Mouse (Mus musculus) kidney, adult 2 months (tissue): ENCODE results near the gene Lrmda. TPM values are rescaled to one million over a fixed set of nuclear protein-coding genes. Genes with fewer than 3 reads are reported as not detected.
A peak's percentile ranks its signal among the peaks of the same experiment; 100 is the strongest.

Source experiments
- DNase-seq: peaks from one replicate; pipeline ENCODE4 v3.0.0; 2021
- H3K27ac ChIP-seq: fragments of 200-500 bp; 2 replicates; pipeline ENCODE4 v1.5.1; 2012; ENCODE audit warnings: low read depth, low read length, control low read depth, inconsistent platforms; ENCODE audit not compliant: insufficient read depth
- H3K27me3 ChIP-seq: fragments of 200-500 bp; replicated peaks from 2 replicates; pipeline ENCODE4 v1.6.1; 2012; ENCODE audit warnings: mild to moderate bottlenecking, moderate library complexity, low read length, inconsistent platforms; ENCODE audit not compliant: control insufficient read depth, insufficient read depth
- H3K36me3 ChIP-seq: fragments of 200-500 bp; 2 replicates; pipeline ENCODE4 v1.6.1; 2012; ENCODE audit warnings: mild to moderate bottlenecking, moderate library complexity, low read length, inconsistent platforms; ENCODE audit not compliant: control insufficient read depth, insufficient read depth
- H3K4me1 ChIP-seq: fragments of 200-500 bp; 2 replicates; pipeline ENCODE4 v1.6.1; 2011; ENCODE audit warnings: low read length; ENCODE audit not compliant: control insufficient read depth, insufficient read depth
- H3K4me3 ChIP-seq: fragments of 200-500 bp; 2 replicates; pipeline ENCODE4 v1.5.1; 2011; ENCODE audit warnings: mild to moderate bottlenecking, low read depth, low read length, control low read depth; ENCODE audit not compliant: insufficient read depth
- CTCF ChIP-seq: fragments of 200-500 bp; conservative IDR thresholded peaks from 2 replicates; pipeline ENCODE4 v1.5.1; 2011; ENCODE audit warnings: low read depth, mild to moderate bottlenecking, control low read depth, low read length, moderate library complexity, mixed read lengths; ENCODE audit not compliant: insufficient read depth, insufficient read length
- POLR2A ChIP-seq: fragments of 200-500 bp; IDR thresholded peaks from one replicate; pipeline ENCODE4 v1.6.1; 2011; ENCODE audit warnings: low read depth, low read length, control low read depth
- WGBS: fragments of 180-500 bp; shearing (Covaris S2); methylation state at CpG from one replicate; pipeline ENCODE4 v1.1.7; 2018; 5-methylcytosine and 5-hydroxymethylcytosine counted together
- polyA plus RNA-seq: library from polyadenylated mRNA; depleted of rRNA; stranded (reverse); fragments of >200 nt; gene quantifications from 2 replicates; pipeline ENCODE4 v1.2.3, GENCODE M21; 2012

Gene Lrmda
- polyA plus RNA-seq, 1 experiment, result 3.3 TPM

DNA sequence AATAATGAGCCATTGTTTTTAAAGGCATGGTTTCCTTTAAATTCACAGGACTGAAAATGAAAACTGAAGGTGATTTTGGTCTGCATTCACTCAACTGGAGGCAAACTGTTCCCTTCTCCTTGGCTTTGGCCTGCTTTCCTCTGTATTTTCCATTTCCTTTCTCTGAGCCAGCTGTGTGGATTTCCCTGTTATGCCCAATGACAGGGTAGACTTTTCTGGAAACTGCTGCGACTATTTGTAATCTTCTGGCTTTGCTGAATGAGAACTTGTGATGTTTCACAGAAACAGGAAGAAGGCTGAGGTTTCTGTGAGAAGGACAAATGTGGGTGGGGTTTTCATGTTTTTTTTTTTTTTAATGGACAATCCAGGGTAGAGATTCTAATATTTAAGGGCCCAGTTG lies 940.7 kb downstream of the Lrmda start:
- Histone ChIP-seq H3K36me3 (no peaks in the 10 kb centered on the region), H3K27me3 (no peaks in the 10 kb centered on the region), H3K4me3 (no peak overlapping the region), H3K27ac (no peak overlapping the region), H3K4me1 (peaks cover 5% of the 10 kb centered on the region; the same call in 1 of the 2 replicates)
- WGBS, result 76% methylated on average over 1 of the region's 1 CpGs
- TF ChIP-seq CTCF (no peak), POLR2A (no peak)
- DNase-seq, result no peak

DNA sequence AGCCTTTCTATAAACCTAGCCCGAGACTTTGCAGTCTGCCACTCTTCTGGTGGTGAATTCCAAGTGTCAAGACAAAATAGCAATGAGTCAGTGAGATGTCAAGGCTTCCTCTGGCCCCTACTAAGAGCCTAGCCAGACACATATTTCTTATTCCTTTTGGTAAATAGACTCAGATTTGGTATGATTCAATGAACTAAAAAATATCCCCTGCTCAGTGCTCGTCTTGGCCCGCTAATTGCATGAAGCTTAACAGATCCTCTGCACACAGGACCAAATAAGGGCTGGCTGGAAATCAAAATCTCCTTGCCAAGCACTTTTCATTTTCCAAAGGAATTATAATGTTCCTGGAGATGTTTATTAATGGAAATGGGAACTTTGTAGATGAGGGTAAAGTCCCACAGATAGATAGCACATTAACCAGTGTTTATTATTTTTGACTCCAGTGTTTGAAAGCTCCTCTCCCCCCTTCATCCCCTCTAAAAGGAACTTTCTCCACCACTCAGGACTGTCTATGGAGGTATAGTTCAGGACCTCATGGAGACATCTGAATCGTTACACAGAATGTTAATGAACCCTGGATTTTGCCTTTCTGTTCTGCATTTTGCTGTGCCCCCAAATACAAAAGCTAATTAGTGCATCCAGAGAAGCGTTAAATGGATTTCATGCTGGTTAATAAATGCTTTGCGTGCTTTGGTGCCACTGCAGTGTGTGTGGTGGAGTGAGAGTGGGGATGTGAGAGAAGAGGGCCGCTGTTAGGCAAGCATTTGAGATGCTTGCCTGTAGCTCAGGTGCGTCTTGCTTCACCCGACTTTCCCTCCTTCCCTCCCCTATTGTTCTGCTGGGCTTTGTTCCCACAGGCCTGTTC lies 945.5 kb downstream of the Lrmda start:
- peak; percentile 41 for DNase-seq
- no peak overlapping the region; the same call in 1 of the 2 replicates for H3K27ac ChIP-seq
- no peak overlapping the region for H3K4me3 ChIP-seq
- TF ChIP-seq POLR2A (no peak), CTCF (no peak)
- 47% methylated on average over 9 of the region's 9 CpGs for whole genome bisulfite sequencing
- peaks cover 9% of the 10 kb centered on the region; the same call in 1 of the 2 replicates for H3K4me1 ChIP-seq
- no peaks in the 10 kb centered on the region for H3K27me3 ChIP-seq
- no peaks in the 10 kb centered on the region for H3K36me3 ChIP-seq

DNA sequence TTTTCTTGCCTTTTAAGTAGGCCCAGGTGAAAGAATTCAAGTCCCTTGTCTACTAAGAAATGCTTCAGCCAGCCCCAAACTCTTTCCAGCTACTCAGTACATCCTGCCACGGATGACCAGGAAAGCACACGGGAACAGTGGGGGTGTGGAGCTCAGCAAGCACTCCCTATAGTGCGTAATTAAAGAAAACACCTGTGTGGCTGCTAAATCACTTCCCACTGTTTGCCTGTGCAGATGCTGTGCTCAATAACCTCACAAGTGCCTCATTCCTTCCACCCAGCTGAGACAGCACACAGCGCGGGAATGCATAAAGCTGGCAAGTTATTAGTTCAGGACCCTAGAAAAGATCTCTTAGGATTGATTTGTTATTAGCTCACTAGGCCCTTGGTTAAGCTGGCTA lies 949.2 kb downstream of the Lrmda start:
- no peaks in the 10 kb centered on the region for H3K36me3 ChIP-seq
- no peaks in the 10 kb centered on the region for H3K27me3 ChIP-seq
- WGBS, result 57% methylated on average over 5 of the region's 5 CpGs
- peaks cover 9% of the 10 kb centered on the region; the same call in 1 of the 2 replicates for H3K4me1 ChIP-seq
- TF ChIP-seq CTCF (no peak), POLR2A (no peak)
- DNase-seq, result no peak
- no peak overlapping the region for H3K4me3 ChIP-seq
- H3K27ac ChIP-seq, result no peak overlapping the region

DNA sequence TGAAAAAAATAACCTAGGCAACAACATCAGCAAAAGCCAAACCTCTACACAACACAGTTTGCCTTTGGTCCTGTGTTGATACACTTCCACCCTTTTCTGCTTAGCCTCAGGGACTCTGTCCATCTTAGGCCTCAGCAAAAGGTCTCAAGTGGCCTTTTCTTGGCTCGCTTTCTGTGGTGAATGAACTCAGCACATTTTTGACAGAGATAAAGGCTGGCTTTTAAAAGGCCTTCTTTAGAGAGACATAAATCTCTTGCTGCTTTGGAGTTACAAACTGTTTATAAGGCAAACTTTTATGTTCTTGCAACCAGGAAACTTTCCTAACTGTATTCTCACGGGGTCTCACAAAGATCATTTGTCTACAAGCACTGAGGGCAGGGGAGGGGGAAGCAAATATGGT lies 967.2 kb downstream of the Lrmda start:
- peak; percentile 68 for DNase-seq
- WGBS, result 72% methylated on average over 2 of the region's 2 CpGs
- no peak overlapping the region for H3K27ac ChIP-seq
- no peak for TF ChIP-seq CTCF
- TF ChIP-seq POLR2A, result no peak
- H3K4me1 ChIP-seq, result no peaks in the 10 kb centered on the region
- H3K36me3 ChIP-seq, result no peaks in the 10 kb centered on the region
- H3K27me3 ChIP-seq, result no peaks in the 10 kb centered on the region
- H3K4me3 ChIP-seq, result no peak overlapping the region

DNA sequence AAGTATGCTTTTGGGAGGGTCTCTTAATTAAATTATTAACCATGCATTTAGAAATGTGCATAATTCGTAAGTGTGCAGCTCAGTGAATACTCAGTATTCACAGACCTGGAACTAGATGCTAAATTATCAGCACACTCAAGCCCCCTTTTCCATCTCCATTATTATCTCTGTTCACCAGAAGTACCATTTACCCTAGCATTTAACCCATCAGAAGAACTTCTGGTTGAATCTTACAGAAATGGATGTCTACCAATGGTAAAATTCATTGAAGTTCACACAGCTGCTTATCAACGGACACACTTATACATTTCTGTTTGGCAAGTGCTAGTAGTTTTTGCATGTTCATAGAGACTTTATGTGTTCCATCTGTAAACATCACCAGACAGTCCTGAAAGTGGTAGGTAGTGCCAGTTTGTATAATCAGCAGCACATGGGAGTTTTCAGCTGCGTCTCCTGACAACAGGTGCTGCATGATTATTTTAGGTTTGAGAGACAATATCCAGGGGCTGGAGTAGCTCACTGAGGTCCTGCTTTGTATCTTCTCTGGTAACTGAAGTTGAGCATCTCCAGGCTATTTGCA lies 968.7 kb downstream of the Lrmda start:
- WGBS, result 93% methylated on average over 3 of the region's 3 CpGs
- no peak for TF ChIP-seq CTCF
- no peak for TF ChIP-seq POLR2A
- DNase-seq, result no peak

DNA sequence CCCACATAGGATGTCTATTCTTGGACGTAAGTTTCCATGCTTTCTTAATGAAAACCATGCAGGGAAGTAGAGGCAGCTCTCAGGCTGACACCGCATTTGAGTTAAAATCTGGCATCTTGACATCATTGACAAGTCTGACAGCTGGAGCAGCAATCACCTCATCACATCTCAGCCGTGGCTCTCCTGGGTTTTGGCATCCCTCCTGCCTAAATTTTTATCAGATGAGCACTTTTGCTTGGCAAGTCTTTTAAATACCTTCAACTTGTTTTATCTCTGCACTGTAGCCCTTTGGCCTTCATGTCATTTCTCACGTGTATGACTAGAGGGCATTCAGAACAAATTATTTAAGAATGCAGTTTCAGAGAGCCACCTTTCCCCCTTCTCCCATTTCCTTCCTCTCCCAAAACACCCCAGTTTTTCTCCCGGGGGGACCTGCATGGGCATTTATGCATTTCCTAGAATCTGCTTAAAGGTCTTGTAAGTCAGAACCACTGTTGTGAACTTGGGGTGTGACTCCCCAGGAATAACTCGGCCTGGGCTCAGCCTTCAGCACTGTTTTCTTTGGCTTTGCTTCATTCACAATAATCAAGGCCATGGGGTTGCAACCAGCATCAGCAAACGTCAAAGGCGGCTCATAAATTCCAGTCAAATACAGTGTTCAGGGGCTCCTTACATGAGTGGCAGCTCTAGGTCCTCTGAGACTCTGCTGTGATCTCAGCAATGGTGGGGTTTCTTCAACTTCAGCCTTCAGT lies 975.8 kb downstream of the Lrmda start:
- Histone ChIP-seq H3K4me1 (no peaks in the 10 kb centered on the region), H3K27ac (no peak overlapping the region), H3K4me3 (no peak overlapping the region), H3K27me3 (no peaks in the 10 kb centered on the region), H3K36me3 (no peaks in the 10 kb centered on the region)
- DNase-seq, result peak; percentile 29
- TF ChIP-seq POLR2A, result no peak
- no peak for TF ChIP-seq CTCF
- 59% methylated on average over 8 of the region's 8 CpGs for WGBS

More for the DNA sequence above, 968.7 kb downstream of the Lrmda start:
- Histone ChIP-seq H3K36me3 (no peaks in the 10 kb centered on the region), H3K27ac (no peak overlapping the region), H3K4me1 (no peaks in the 10 kb centered on the region), H3K27me3 (no peaks in the 10 kb centered on the region), H3K4me3 (no peak overlapping the region)

DNA sequence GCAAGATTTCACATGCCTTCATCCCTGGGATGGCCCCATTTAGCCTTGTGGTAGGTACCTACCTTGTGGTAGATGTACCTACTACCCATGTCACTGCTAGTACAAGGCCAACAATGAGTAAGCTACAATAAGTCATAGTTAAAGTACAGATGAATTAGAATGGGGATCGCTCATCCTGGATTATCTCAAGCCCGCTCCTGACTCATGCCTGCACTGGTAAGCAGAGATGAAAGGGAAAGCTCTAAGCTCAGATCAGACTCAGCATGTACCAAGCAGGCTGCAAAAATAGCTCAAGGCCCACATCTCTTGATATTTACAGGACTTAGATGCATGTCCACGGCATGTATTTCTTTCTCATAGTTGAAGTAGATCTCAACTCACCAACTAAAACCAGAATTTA lies 979.4 kb downstream of the Lrmda start:
- Histone ChIP-seq H3K4me1 (no peaks in the 10 kb centered on the region), H3K27me3 (no peaks in the 10 kb centered on the region), H3K4me3 (no peak overlapping the region), H3K36me3 (no peaks in the 10 kb centered on the region), H3K27ac (no peak overlapping the region)
- DNase-seq, result no peak
- no peak for TF ChIP-seq POLR2A
- TF ChIP-seq CTCF, result no peak
- 96% methylated on average over 3 of the region's 3 CpGs for WGBS
